Mouse (Mus musculus): Measurements from ENCODE around the gene Sirt3. TPM values are rescaled to one million over a fixed set of nuclear protein-coding genes. Genes with fewer than 3 reads are reported as not detected.

Gene Sirt3
- polyA plus RNA-seq, 1 experiment = 13.3 TPM

GRCm38 (mm10) chr7:140834968-140835757, 46.9 kb downstream of the Sirt3 start, which contains the start of gene Urah:
TSS of gene Urah (plus strand) at chr7:140835018.
- no peak for DNase-seq (ENCODE audit: low read depth in 1 of 2, low spot score in 2 of 2)

GRCm38 (mm10) chr7:140833341-140833740, 48.8 kb downstream of the Sirt3 start:
- no peak overlapping the region for H3K27ac ChIP-seq (ENCODE audit: insufficient read depth, low read length)
- H3K27me3 ChIP-seq (ENCODE audit: control insufficient read depth, insufficient read depth, low read length) = no peaks in the 10 kb centered on the region

More at GRCm38 (mm10) chr7:140834968-140835757, 46.9 kb downstream of the Sirt3 start, which contains the start of gene Urah:
- Histone ChIP-seq H3K27ac (ENCODE audit: insufficient read depth, low read length) (no peak within 1 kb of the TSS), H3K27me3 (ENCODE audit: control insufficient read depth, insufficient read depth, low read length) (no peaks in the 10 kb centered on the region), H3K4me3 (ENCODE audit: extremely low read depth, insufficient read depth, insufficient read length) (no peak within 1 kb of the TSS), H3K36me3 (ENCODE audit: control insufficient read depth, insufficient read depth, low read length) (no peaks in the 10 kb centered on the region), H3K4me1 (ENCODE audit: control insufficient read depth, insufficient read depth, insufficient read length) (no peaks in the 10 kb centered on the region)
- WGBS = 80% methylated on average over 20 of the region's 20 CpGs
- TF ChIP-seq CTCF (IDR thresholded peaks at IDR 0.05; ENCODE audit: extremely low read depth, insufficient read depth, insufficient read length, insufficient replicate concordance) (no peak), POLR2A (IDR thresholded peaks at IDR 0.05; ENCODE audit: low read depth, low read length) (no peak)

GRCm38 (mm10) chr7:140831447-140831846, 50.7 kb downstream of the Sirt3 start:
- H3K4me1 ChIP-seq (ENCODE audit: control insufficient read depth, insufficient read depth, insufficient read length) = no peaks in the 10 kb centered on the region
- no peak overlapping the region for H3K4me3 ChIP-seq (ENCODE audit: extremely low read depth, insufficient read depth, insufficient read length)
- no peaks in the 10 kb centered on the region for H3K27me3 ChIP-seq (ENCODE audit: control insufficient read depth, insufficient read depth, low read length)
- 55% methylated on average over 6 of the region's 6 CpGs for whole genome bisulfite sequencing
- H3K36me3 ChIP-seq (ENCODE audit: control insufficient read depth, insufficient read depth, low read length) = no peaks in the 10 kb centered on the region
- TF ChIP-seq CTCF (IDR thresholded peaks at IDR 0.05; ENCODE audit: extremely low read depth, insufficient read depth, insufficient read length, insufficient replicate concordance) (no peak), POLR2A (IDR thresholded peaks at IDR 0.05; ENCODE audit: low read depth, low read length) (no peak)
- no peak overlapping the region for H3K27ac ChIP-seq (ENCODE audit: insufficient read depth, low read length)
- no peak for DNase-seq (ENCODE audit: low read depth in 1 of 2, low spot score in 2 of 2)

More at GRCm38 (mm10) chr7:140833341-140833740, 48.8 kb downstream of the Sirt3 start:
- Histone ChIP-seq H3K36me3 (ENCODE audit: control insufficient read depth, insufficient read depth, low read length) (no peaks in the 10 kb centered on the region), H3K4me3 (ENCODE audit: extremely low read depth, insufficient read depth, insufficient read length) (no peak overlapping the region), H3K4me1 (ENCODE audit: control insufficient read depth, insufficient read depth, insufficient read length) (no peaks in the 10 kb centered on the region)
- no peak for DNase-seq (ENCODE audit: low read depth in 1 of 2, low spot score in 2 of 2)
- no peak for TF ChIP-seq POLR2A (IDR thresholded peaks at IDR 0.05; ENCODE audit: low read depth, low read length)
- TF ChIP-seq CTCF (IDR thresholded peaks at IDR 0.05; ENCODE audit: extremely low read depth, insufficient read depth, insufficient read length, insufficient replicate concordance) = no peak
- WGBS = 85% methylated on average over 4 of the region's 4 CpGs

GRCm38 (mm10) chr7:140828171-140828881, 53.8 kb downstream of the Sirt3 start:
- no peaks in the 10 kb centered on the region for H3K27me3 ChIP-seq (ENCODE audit: control insufficient read depth, insufficient read depth, low read length)
- no peak for DNase-seq (ENCODE audit: low read depth in 1 of 2, low spot score in 2 of 2)
- WGBS = 31% methylated on average over 8 of the region's 8 CpGs
- H3K4me1 ChIP-seq (ENCODE audit: control insufficient read depth, insufficient read depth, insufficient read length) = no peaks in the 10 kb centered on the region
- no peaks in the 10 kb centered on the region for H3K36me3 ChIP-seq (ENCODE audit: control insufficient read depth, insufficient read depth, low read length)
- TF ChIP-seq CTCF (IDR thresholded peaks at IDR 0.05; ENCODE audit: extremely low read depth, insufficient read depth, insufficient read length, insufficient replicate concordance) (no peak), POLR2A (IDR thresholded peaks at IDR 0.05; ENCODE audit: low read depth, low read length) (no peak)
- H3K4me3 ChIP-seq (ENCODE audit: extremely low read depth, insufficient read depth, insufficient read length) = no peak overlapping the region
- no peak overlapping the region for H3K27ac ChIP-seq (ENCODE audit: insufficient read depth, low read length)

GRCm38 (mm10) chr7:140822731-140823130, 59.4 kb downstream of the Sirt3 start:
- no peak for DNase-seq (ENCODE audit: low read depth in 1 of 2, low spot score in 2 of 2)
- no peak overlapping the region for H3K27ac ChIP-seq (ENCODE audit: insufficient read depth, low read length)
- H3K36me3 ChIP-seq (ENCODE audit: control insufficient read depth, insufficient read depth, low read length) = no peaks in the 10 kb centered on the region
- H3K4me1 ChIP-seq (ENCODE audit: control insufficient read depth, insufficient read depth, insufficient read length) = no peaks in the 10 kb centered on the region; the same call in 1 of the 2 replicates
- 94% methylated on average over 4 of the region's 4 CpGs for WGBS
- no peak overlapping the region for H3K4me3 ChIP-seq (ENCODE audit: extremely low read depth, insufficient read depth, insufficient read length)
- H3K27me3 ChIP-seq (ENCODE audit: control insufficient read depth, insufficient read depth, low read length) = peaks cover 2% of the 10 kb centered on the region; the same call in 1 of the 2 replicates
- no peak for TF ChIP-seq CTCF (IDR thresholded peaks at IDR 0.05; ENCODE audit: extremely low read depth, insufficient read depth, insufficient read length, insufficient replicate concordance)
- no peak for TF ChIP-seq POLR2A (IDR thresholded peaks at IDR 0.05; ENCODE audit: low read depth, low read length)

DNA sequence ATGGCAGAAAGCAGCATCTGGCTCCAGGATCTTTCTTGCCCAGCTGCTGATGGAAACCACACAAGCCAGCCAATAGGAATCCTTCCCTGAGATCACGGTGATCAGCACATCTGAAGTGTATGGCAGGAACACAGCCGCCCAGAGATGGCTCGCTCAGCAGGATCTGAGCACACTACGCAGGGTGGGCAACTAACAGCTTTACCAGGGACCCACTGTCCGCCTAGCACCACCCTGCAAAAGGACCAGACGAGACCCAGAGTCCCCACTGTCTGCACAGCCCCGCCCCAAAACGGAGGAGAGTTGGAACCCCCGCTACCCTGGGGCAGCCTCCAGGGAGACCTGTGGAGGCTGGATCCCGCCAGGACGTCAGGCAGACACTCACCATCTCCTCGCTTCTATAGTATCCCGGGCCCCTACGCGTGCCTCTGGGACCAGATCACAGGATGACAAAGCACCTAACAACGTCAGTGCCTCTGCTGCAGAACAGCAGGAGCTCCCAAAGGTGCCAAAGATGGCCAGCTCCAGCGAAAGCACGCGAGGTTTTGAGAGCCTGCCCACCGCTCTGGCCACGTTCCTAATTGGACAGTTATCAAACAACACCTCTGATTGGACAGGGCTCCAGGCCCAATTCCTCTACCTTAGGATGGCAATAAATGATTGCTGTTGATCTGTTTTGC, 60.3 kb downstream of the Sirt3 start, which contains the start of gene Zfp941:
TSS of gene Zfp941 (minus strand) at position 526 of the 677 bp plus-strand sequence.
- WGBS = 7% methylated on average over 21 of the region's 21 CpGs
- Histone ChIP-seq H3K4me3 (ENCODE audit: extremely low read depth, insufficient read depth, insufficient read length) (peak within 1 kb of the TSS; percentile 38; the same call in 1 of the 2 replicates), H3K27me3 (ENCODE audit: control insufficient read depth, insufficient read depth, low read length) (peaks cover 2% of the 10 kb centered on the region; the same call in 1 of the 2 replicates), H3K27ac (ENCODE audit: insufficient read depth, low read length) (no peak within 1 kb of the TSS), H3K4me1 (ENCODE audit: control insufficient read depth, insufficient read depth, insufficient read length) (no peaks in the 10 kb centered on the region; the same call in 1 of the 2 replicates), H3K36me3 (ENCODE audit: control insufficient read depth, insufficient read depth, low read length) (no peaks in the 10 kb centered on the region)
- no peak for DNase-seq (ENCODE audit: low read depth in 1 of 2, low spot score in 2 of 2)
- TF ChIP-seq CTCF (IDR thresholded peaks at IDR 0.05; ENCODE audit: extremely low read depth, insufficient read depth, insufficient read length, insufficient replicate concordance) = no peak

All from spleen, adult 2 months (tissue).